Mouse (Mus musculus) embryonic facial prominence, embryonic 14.5 days (tissue): Measurements from ENCODE around the gene Rgs12. TPM values are rescaled to one million over a fixed set of nuclear protein-coding genes. Genes with fewer than 3 reads are reported as not detected.
A peak's percentile ranks its signal among the peaks of the same experiment; 100 is the strongest.

Experiments
- ATAC-seq: fragments of 200-750 bp; cut with Nextera tagmentation; 2 replicates; pipeline ENCODE4 v1.8.0; 2017; ENCODE audit warnings: low read depth, moderate number of reproducible peaks, moderate TSS enrichment
- DNase-seq: peaks from one replicate; pipeline ENCODE4 v3.0.0-alpha.2; 2015; ENCODE audit warnings: low spot score
- H3K27ac ChIP-seq: fragments of 300-500 bp; sonication (generic); replicated peaks from 2 replicates; pipeline ENCODE4 v1.5.1; 2014; ENCODE audit warnings: low read depth, mild to moderate bottlenecking, low read length, moderate library complexity
- H3K27me3 ChIP-seq: fragments of 300-500 bp; sonication (generic); replicated peaks from 2 replicates; pipeline ENCODE4 v1.6.1; 2014; ENCODE audit warnings: low read length; ENCODE audit not compliant: control insufficient read depth, insufficient read depth
- H3K36me3 ChIP-seq: fragments of 300-500 bp; sonication (generic); 2 replicates; pipeline ENCODE4 v1.6.1; 2014; ENCODE audit warnings: low read length, mixed read lengths; ENCODE audit not compliant: control insufficient read depth, insufficient read depth
- H3K4me1 ChIP-seq: fragments of 300-500 bp; sonication (generic); 2 replicates; pipeline ENCODE4 v1.6.1; 2014; ENCODE audit warnings: antibody characterized with exemption, low read length; ENCODE audit not compliant: control insufficient read depth, insufficient read depth
- H3K4me2 ChIP-seq: fragments of 300-500 bp; sonication (generic); 2 replicates; pipeline ENCODE4 v1.6.1; 2014; ENCODE audit warnings: low read depth, mild to moderate bottlenecking, low read length, moderate library complexity, mixed read lengths
- H3K4me3 ChIP-seq: fragments of 300-500 bp; sonication (generic); 2 replicates; pipeline ENCODE4 v1.5.1; 2014; ENCODE audit warnings: low read depth, mild to moderate bottlenecking, low read length
- H3K9ac ChIP-seq: fragments of 300-500 bp; sonication (generic); 2 replicates; pipeline ENCODE4 v1.6.1; 2014; ENCODE audit warnings: low read depth, mild to moderate bottlenecking, low read length, moderate library complexity, mixed read lengths
- H3K9me3 ChIP-seq: fragments of 300-500 bp; sonication (generic); 2 replicates; pipeline ENCODE4 v1.6.1; 2016; ENCODE audit warnings: low read length; ENCODE audit not compliant: control insufficient read depth
- WGBS: fragments of 180-500 bp; shearing (Covaris S2); extraction: QIAGEN DNeasy Blood & Tissue Kit; methylation state at CpG from one replicate; pipeline ENCODE4 v1.1.7; 2014; 5-methylcytosine and 5-hydroxymethylcytosine counted together
- polyA plus RNA-seq: library from polyadenylated mRNA; unstranded; fragments of >200 nt; fragmentation: Nextera tagmentation; extraction: Ambion mirVana; gene quantifications from 2 replicates; pipeline ENCODE4 v1.2.1, GENCODE M21; 2014

Gene Rgs12
- 30.0 and 30.2 TPM in 2 replicates for polyA plus RNA-seq

DNA sequence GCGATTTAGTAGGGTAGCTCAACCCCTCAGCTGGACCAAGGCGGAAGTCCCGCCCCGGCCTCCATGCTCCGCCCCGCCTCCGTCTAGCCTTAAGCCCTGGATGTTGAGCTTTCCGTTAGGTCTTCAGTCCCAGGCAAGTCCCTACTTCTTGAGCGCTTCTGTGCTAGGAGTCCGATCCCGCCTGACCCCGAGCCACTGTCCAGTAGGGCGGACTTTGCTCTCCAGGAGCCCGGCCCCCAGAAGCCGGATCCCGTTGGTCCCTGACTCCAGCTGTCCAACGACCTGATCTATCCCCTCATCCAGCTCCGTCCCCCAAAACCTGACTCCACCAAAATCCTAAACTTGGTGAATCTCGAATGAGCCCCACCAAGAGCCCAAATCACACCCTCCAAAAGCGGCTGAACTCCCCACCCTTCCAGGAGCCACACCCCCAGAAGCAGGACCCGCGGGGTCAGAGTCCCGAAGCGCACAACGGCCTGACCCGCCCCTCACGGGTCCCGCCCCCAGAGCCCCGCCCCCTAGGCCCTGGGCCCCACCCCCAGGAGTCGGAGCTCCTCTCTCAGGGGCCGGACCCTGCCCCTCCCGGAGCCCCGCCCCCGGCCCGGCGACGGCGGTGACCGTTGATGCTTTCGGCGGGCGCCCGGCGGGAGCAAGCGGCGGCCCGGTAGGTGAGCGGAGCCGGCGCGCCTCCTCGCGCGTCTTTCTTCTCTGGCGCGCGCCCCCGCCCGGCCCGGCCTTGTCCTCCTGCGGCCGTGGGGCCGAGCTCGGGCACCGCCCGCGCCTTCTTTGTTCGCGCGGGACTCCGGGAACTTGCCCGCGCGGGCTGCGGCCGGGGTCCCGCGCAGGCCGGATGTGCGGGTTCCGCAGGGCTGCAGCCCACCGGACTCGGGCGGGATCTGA lies at the start of gene Rgs12:
Gene Rgs12 (plus strand): TSS at position 585 of the 900 bp plus-strand sequence.
- WGBS: under 1% methylated on average over 41 of the region's 84 CpGs
- ATAC-seq: peak; percentile 95
- Histone ChIP-seq H3K9ac (peak within 1 kb of the TSS; percentile 99), H3K9me3 (peaks cover 5% of the 10 kb centered on the region; the same call in 1 of the 2 replicates), H3K4me3 (peak within 1 kb of the TSS; percentile 94), H3K4me1 (peaks cover 12% of the 10 kb centered on the region), H3K27me3 (no peaks in the 10 kb centered on the region), H3K4me2 (peak within 1 kb of the TSS; percentile 77), H3K36me3 (peaks cover 12% of the 10 kb centered on the region; the same call in 1 of the 2 replicates), H3K27ac (peak within 1 kb of the TSS; percentile 90)
- peak; percentile 89 for DNase-seq

DNA sequence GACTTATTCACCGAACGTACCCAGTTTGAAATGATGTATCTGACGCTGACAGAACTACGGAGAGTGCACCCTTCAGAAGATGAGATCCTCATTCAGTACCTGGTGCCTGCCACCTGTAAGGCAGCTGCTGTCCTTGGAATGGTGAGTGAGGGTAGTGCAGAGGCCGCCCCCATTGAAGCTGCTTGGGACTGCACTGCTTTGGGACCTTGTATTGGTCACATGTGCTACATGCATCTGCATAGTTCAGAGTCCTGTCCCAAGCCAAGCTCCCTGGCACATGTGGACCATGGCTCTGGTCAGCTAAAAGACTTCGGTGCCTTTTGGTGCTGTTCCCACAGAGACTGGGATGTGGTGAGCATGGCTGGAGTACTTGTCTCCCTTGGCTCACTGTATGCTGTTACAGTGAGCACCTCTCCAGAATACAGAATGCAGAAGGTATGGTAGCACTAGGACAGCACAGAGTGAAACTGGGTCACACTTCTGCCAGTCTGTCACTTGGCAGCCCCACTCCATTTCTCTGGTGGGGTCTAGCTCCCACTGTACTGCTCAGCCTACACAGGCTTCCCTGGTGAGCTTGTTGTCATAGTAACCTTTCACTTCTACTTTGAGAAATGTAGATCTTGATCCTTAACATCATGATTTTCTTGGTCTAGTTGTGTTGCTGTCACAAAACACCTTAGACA lies 49.3 kb upstream of the Rgs12 start:
- H3K36me3 ChIP-seq: peaks cover 89% of the 10 kb centered on the region
- no peak for ATAC-seq
- 95% methylated on average over 6 of the region's 6 CpGs for WGBS

DNA sequence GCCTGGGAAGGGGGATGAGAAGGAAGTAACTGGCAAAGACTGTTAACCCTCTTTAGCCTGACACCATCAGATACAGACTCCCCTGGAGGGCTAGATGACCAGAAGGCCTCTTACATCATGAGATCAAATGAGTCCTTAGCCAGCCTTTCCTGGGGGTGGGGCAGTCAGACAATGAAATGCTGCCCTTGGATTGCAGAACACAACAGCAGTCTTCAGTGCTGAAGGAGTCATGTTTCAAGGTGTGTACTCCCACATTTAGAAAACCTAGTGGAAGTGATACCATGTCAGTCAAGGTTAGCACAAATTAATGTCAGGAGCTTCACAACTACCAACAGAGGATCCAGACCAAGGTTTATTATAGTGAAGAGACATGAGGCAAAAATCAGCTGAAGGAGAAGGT lies 46.9 kb upstream of the Rgs12 start:
- H3K4me2 ChIP-seq: no peak overlapping the region
- no peaks in the 10 kb centered on the region for H3K4me1 ChIP-seq
- no peaks in the 10 kb centered on the region for H3K27me3 ChIP-seq
- peak; percentile 13 for DNase-seq
- no peak overlapping the region for H3K4me3 ChIP-seq
- no peak for ATAC-seq
- no peak overlapping the region for H3K27ac ChIP-seq
- no peak overlapping the region for H3K9ac ChIP-seq
- H3K36me3 ChIP-seq: peaks cover 89% of the 10 kb centered on the region
- no peaks in the 10 kb centered on the region for H3K9me3 ChIP-seq

More for the DNA sequence above, 49.3 kb upstream of the Rgs12 start:
- Histone ChIP-seq H3K9ac (no peak overlapping the region), H3K27me3 (no peaks in the 10 kb centered on the region), H3K4me2 (no peak overlapping the region), H3K9me3 (no peaks in the 10 kb centered on the region), H3K4me1 (no peaks in the 10 kb centered on the region), H3K4me3 (no peak overlapping the region), H3K27ac (no peak overlapping the region)
- no peak for DNase-seq

DNA sequence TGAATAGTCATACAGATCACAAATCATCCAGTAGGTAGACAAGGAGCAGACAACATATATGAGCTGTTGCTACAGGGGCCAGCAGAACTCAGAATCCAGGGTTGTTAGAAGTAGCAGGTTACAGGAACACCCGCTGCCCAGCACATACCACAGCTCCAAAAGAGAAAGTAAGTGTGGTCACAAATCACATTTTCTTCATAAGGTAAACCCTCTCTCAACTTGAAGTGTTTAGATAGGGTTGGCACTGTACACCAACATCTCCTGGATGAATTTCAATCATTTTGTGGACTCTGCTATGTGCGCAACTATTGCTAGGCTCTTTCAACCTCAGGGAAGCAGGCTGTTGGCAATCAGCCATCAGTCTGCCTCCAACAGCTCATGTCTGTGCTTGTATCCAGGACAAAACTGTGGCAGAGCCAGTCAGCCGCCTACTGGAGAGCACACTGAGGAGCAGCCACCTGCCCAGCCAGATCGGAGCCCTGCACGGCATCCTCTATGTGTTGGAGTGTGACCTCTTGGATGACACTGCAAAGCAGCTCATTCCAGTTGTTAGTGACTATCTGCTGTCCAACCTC lies 46.3 kb upstream of the Rgs12 start:
- Histone ChIP-seq H3K4me1 (no peaks in the 10 kb centered on the region), H3K4me3 (no peak overlapping the region), H3K27me3 (no peaks in the 10 kb centered on the region), H3K36me3 (peaks cover 88% of the 10 kb centered on the region), H3K9me3 (no peaks in the 10 kb centered on the region), H3K4me2 (no peak overlapping the region), H3K27ac (no peak overlapping the region), H3K9ac (no peak overlapping the region)
- 67% methylated on average over 5 of the region's 5 CpGs for WGBS
- peak; percentile 81 for ATAC-seq
- peak; percentile 86 for DNase-seq

DNA sequence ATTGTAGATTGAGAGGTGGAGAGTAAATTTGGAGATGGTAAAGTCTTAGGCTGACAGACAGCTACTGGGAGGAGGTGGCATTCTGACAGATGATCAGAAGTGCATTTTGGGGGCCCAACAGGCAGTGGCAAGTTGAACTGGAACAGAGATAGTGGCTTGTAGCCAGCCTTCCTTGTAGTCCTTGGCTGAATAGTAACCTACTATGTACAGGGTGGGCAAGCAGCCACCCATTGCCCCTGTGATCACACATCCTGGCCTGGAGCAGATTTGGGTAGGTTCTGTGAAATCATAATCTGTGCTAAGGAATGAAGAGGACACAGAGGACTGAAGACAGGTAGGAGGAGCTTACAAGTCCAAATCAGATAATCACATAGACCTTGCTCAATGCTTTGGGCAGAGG lies 44.8 kb upstream of the Rgs12 start:
- Histone ChIP-seq H3K27me3 (no peaks in the 10 kb centered on the region), H3K4me3 (no peak overlapping the region), H3K36me3 (peaks cover 91% of the 10 kb centered on the region), H3K4me1 (no peaks in the 10 kb centered on the region), H3K9ac (no peak overlapping the region), H3K4me2 (no peak overlapping the region), H3K9me3 (no peaks in the 10 kb centered on the region), H3K27ac (no peak overlapping the region)
- DNase-seq: no peak
- ATAC-seq: no peak

DNA sequence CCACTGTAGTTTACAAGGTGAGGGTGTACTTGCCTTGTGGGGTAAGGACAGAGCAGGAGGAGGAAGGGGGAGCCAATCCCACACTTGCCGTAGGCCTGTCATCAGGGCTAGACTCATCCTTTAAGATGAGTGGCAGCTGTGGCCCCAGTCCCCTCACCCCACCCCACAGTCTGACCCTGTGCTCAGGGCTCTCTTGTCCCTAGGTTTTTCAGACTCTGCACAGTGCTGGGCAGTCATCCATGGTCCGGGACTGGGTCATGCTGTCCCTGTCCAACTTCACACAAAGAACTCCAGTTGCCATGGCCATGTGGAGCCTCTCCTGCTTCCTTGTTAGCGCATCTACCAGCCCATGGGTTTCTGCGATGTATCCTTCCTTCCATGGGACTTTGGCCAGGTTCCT lies 42.0 kb upstream of the Rgs12 start:
- Histone ChIP-seq H3K4me1 (no peaks in the 10 kb centered on the region), H3K9me3 (no peaks in the 10 kb centered on the region), H3K4me3 (no peak overlapping the region), H3K27me3 (no peaks in the 10 kb centered on the region), H3K9ac (no peak overlapping the region), H3K4me2 (no peak overlapping the region), H3K27ac (no peak overlapping the region), H3K36me3 (peaks cover 72% of the 10 kb centered on the region)
- WGBS: 95% methylated on average over 4 of the region's 4 CpGs
- ATAC-seq (no peak), DNase-seq (no peak)

DNA sequence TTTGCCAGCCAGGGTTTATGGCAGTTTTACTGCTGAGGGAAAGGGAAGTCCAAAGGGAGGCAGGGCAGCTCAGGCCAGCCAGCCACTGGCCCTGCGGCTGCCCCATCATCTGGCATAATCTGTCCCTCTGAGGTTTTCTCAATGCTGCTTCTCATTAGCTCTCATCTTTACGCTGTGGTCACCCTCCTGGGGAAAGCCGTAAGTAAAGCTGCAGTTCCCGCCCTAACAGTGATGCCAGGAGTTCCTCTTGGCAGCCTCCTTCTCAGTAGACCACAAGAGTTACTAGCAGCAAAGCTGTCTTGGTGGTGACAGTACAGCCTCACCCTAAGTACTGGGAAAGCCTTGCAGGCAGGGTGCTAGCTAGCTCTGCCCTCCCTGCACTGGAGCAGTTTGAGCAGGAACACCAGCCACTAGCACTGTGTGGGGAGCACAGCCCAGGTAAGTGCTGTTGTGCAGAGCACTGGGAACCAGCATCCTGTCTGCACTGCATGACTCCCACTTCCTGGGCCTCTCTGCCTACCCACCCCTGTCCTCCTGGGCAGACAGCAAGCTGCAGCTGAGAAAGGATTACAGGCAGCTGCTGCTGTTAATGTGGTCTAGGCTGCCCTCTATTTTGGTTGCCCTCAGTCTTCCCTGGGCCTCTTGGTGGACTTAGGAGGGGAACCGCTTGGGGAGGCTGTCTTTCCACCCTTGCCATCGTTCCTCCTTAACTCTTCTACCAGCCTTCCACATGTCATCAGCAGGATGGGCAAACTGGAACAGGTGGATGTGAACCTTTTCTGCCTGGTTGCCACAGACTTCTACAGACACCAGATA lies 41.1 kb upstream of the Rgs12 start, which contains the start of gene Msantd1:
Gene Msantd1 (plus strand): TSS at position 103 of the 816 bp plus-strand sequence.
- Histone ChIP-seq H3K27ac (no peak within 1 kb of the TSS), H3K4me3 (no peak within 1 kb of the TSS), H3K4me1 (no peaks in the 10 kb centered on the region), H3K4me2 (no peak within 1 kb of the TSS), H3K36me3 (peaks cover 63% of the 10 kb centered on the region), H3K9ac (no peak within 1 kb of the TSS), H3K27me3 (no peaks in the 10 kb centered on the region), H3K9me3 (no peaks in the 10 kb centered on the region)
- ATAC-seq: peak; percentile 58; the same call in 1 of the 2 replicates
- WGBS: 72% methylated on average over 6 of the region's 6 CpGs
- DNase-seq: peak; percentile 43
